Mouse (Mus musculus): ENCODE measurements around the gene Id3. TPM values are rescaled to one million over a fixed set of nuclear protein-coding genes. Genes with fewer than 3 reads are reported as not detected.

Gene Id3
- total and polyA plus RNA-seq, 3 experiments = 0.22 TPM; not detected in 2

DNA sequence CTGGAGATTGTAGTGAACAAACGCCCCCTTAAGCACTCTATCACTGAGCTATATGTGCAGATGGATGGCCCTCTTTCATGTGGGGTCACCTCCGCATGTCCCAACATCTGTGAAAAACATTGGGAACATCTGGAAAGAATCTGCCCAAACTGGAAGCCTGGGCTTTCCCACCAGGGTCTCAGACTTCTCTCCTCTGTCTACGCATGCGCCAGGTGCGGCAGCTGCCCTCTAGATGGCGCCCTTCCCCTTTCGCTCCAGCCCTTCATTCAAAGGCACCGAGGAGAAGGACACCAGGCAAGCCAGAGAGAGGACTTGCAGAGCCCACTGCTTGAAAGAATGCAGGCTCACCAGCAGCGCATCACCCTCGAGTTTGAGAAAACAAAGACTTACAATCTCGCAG lies 20.2 kb downstream of the Id3 start:
- no peaks in the 10 kb centered on the region for H3K36me3 ChIP-seq (replicated peaks)
- H3K4me1 ChIP-seq (ENCODE audit: insufficient read depth, low read depth, low read length) = peaks cover 22% of the 10 kb centered on the region
- H3K4me3 ChIP-seq (ENCODE audit: low read depth, low read length) = no peak overlapping the region
- peak; percentile 77 for DNase-seq (ENCODE audit: low spot score)
- no peaks in the 10 kb centered on the region for H3K9me3 ChIP-seq (replicated peaks)
- ATAC-seq (ENCODE audit: extremely low read depth, insufficient number of reproducible peaks, low FRiP score, poor library complexity, severe bottlenecking) = no peak
- peak; percentile 88 for TF ChIP-seq CTCF (IDR thresholded peaks at IDR 0.05; ENCODE audit: low read depth, low read length)
- TF ChIP-seq GATA1 (IDR thresholded peaks at IDR 0.05; ENCODE audit: borderline replicate concordance, low read length) = no peak
- TF ChIP-seq TAL1 (conservative IDR thresholded peaks at IDR 0.05; ENCODE audit: low read depth, low read length) = no peak
- H3K27me3 ChIP-seq (ENCODE audit: insufficient read depth, low read length) = peaks cover 11% of the 10 kb centered on the region; the same call in 1 of the 2 replicates

DNA sequence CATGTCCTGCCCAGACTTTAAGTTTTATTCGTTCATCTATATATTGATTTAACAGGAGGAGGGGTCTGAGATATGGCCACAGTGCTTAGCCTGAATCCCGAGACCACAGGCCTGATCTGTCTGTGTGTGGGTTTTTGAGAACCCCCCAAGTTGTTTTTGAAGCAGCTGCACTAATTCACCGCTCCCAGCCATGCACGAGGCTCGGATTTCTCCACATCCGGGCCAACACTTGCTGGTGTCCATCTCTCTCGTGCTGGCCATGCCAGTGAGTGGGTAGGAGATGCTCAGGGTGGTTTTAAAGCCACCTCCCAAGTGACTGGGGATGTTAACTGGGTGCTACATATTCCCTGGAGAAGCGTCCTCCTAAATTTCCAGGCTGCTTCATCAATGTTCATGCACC lies 21.7 kb downstream of the Id3 start:
- DNase-seq (ENCODE audit: low spot score) (no peak), ATAC-seq (ENCODE audit: extremely low read depth, insufficient number of reproducible peaks, low FRiP score, poor library complexity, severe bottlenecking) (no peak)
- Histone ChIP-seq H3K4me3 (ENCODE audit: low read depth, low read length) (no peak overlapping the region), H3K36me3 (replicated peaks) (peaks cover 4% of the 10 kb centered on the region), H3K9me3 (replicated peaks) (no peaks in the 10 kb centered on the region), H3K4me1 (ENCODE audit: insufficient read depth, low read depth, low read length) (peaks cover 20% of the 10 kb centered on the region), H3K27me3 (ENCODE audit: insufficient read depth, low read length) (peaks cover 11% of the 10 kb centered on the region; the same call in 1 of the 2 replicates)
- TF ChIP-seq GATA2 (IDR thresholded peaks at IDR 0.05; ENCODE audit: borderline replicate concordance, low read depth, low read length) = no peak
- no peak for TF ChIP-seq TAL1 (conservative IDR thresholded peaks at IDR 0.05; ENCODE audit: low read depth, low read length)
- TF ChIP-seq GATA1 (IDR thresholded peaks at IDR 0.05; ENCODE audit: borderline replicate concordance, low read length) = no peak
- TF ChIP-seq POLR2AphosphoS5 (IDR thresholded peaks at IDR 0.05; ENCODE audit: insufficient replicate concordance, low read depth, low read length) = no peak
- no peak for TF ChIP-seq CTCF (IDR thresholded peaks at IDR 0.05; ENCODE audit: low read depth, low read length)

DNA sequence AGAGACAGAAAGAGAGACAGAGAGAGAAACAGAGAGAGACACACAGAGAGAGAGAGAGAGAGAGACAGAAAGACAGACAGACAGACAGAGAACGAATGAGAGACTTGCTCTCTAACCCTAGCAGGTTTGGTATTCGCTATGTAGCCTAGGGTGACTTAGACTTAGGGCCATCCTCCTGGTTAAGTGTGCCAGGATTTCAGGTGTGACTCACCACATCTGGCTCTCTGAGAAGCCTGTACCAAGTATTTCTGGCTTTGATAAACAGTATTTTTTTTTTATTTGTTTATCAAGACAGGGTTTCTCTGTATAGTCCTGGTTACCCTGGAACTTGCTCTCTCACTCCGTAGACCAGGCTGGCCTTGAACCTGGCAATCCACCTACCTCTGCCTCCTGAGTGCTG lies 24.4 kb downstream of the Id3 start:
- TF ChIP-seq TAL1 (conservative IDR thresholded peaks at IDR 0.05; ENCODE audit: low read depth, low read length) (no peak), GATA1 (IDR thresholded peaks at IDR 0.05; ENCODE audit: borderline replicate concordance, low read length) (no peak), CTCF (IDR thresholded peaks at IDR 0.05; ENCODE audit: low read depth, low read length) (no peak), GATA2 (IDR thresholded peaks at IDR 0.05; ENCODE audit: borderline replicate concordance, low read depth, low read length) (no peak), POLR2AphosphoS5 (IDR thresholded peaks at IDR 0.05; ENCODE audit: insufficient replicate concordance, low read depth, low read length) (no peak)
- ATAC-seq (ENCODE audit: extremely low read depth, insufficient number of reproducible peaks, low FRiP score, poor library complexity, severe bottlenecking) (no peak), DNase-seq (ENCODE audit: low spot score) (no peak)
- H3K27me3 ChIP-seq (ENCODE audit: insufficient read depth, low read length) = peaks cover 7% of the 10 kb centered on the region; the same call in 1 of the 2 replicates
- H3K4me3 ChIP-seq (ENCODE audit: low read depth, low read length) = no peak overlapping the region
- peaks cover 5% of the 10 kb centered on the region for H3K36me3 ChIP-seq (replicated peaks)
- H3K4me1 ChIP-seq (ENCODE audit: insufficient read depth, low read depth, low read length) = peaks cover 22% of the 10 kb centered on the region
- H3K9me3 ChIP-seq (replicated peaks) = no peaks in the 10 kb centered on the region

DNA sequence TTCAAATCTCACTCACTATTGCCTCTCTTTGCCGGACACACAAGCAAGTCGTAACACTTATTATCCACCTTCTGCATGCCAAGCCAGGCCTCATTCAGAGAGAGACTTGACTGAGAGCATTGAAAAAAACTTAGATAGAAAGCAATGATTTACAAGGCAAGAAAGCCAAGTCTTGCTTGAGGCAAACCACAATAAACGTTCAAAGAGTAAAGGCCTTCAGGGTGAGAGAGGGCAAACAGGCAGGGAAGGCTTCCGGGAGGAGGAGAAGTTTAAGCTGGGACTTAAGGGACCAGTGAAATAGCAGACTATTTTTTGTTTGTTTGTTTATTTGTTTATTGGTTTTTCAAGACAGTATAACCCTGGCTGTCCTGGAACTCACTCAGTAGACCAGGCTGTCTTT lies 27.1 kb downstream of the Id3 start:
- Histone ChIP-seq H3K27me3 (ENCODE audit: insufficient read depth, low read length) (peaks cover 2% of the 10 kb centered on the region; the same call in 1 of the 2 replicates), H3K4me1 (ENCODE audit: insufficient read depth, low read depth, low read length) (peaks cover 44% of the 10 kb centered on the region), H3K4me3 (ENCODE audit: low read depth, low read length) (no peak overlapping the region), H3K9me3 (replicated peaks) (no peaks in the 10 kb centered on the region), H3K36me3 (replicated peaks) (peaks cover 19% of the 10 kb centered on the region)
- TF ChIP-seq TAL1 (conservative IDR thresholded peaks at IDR 0.05; ENCODE audit: low read depth, low read length) (no peak), CTCF (IDR thresholded peaks at IDR 0.05; ENCODE audit: low read depth, low read length) (no peak), GATA2 (IDR thresholded peaks at IDR 0.05; ENCODE audit: borderline replicate concordance, low read depth, low read length) (no peak), GATA1 (IDR thresholded peaks at IDR 0.05; ENCODE audit: borderline replicate concordance, low read length) (no peak), POLR2AphosphoS5 (IDR thresholded peaks at IDR 0.05; ENCODE audit: insufficient replicate concordance, low read depth, low read length) (no peak)
- DNase-seq (ENCODE audit: low spot score) (no peak), ATAC-seq (ENCODE audit: extremely low read depth, insufficient number of reproducible peaks, low FRiP score, poor library complexity, severe bottlenecking) (no peak)

DNA sequence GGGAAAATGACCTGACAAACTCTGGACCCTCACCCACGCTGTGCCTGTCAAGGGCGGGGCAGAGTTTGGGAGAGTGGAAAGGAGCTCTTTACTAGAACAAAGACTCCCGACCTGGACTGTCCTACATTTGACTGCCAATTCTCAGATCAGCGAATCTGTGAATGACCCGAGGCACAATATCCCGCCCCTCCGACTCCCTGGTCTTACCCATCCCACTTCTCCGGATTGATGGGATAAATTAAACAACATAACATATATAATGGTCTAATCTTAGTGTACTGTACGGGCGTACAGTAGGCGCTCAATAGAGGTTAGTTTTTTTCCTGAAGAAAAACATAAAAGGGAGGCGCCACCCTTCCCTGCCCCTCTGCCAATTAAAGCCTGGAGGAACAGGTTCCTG lies 28.2 kb downstream of the Id3 start:
- Histone ChIP-seq H3K4me1 (ENCODE audit: insufficient read depth, low read depth, low read length) (peaks cover 52% of the 10 kb centered on the region), H3K4me3 (ENCODE audit: low read depth, low read length) (peak overlapping the region; percentile 96; the same call in 1 of the 2 replicates), H3K9me3 (replicated peaks) (no peaks in the 10 kb centered on the region), H3K27me3 (ENCODE audit: insufficient read depth, low read length) (no peaks in the 10 kb centered on the region), H3K36me3 (replicated peaks) (peaks cover 30% of the 10 kb centered on the region)
- no peak for TF ChIP-seq GATA1 (IDR thresholded peaks at IDR 0.05; ENCODE audit: borderline replicate concordance, low read length)
- no peak for TF ChIP-seq TAL1 (conservative IDR thresholded peaks at IDR 0.05; ENCODE audit: low read depth, low read length)
- TF ChIP-seq CTCF (IDR thresholded peaks at IDR 0.05; ENCODE audit: low read depth, low read length) = no peak
- TF ChIP-seq POLR2AphosphoS5 (IDR thresholded peaks at IDR 0.05; ENCODE audit: insufficient replicate concordance, low read depth, low read length) = no peak
- no peak for TF ChIP-seq GATA2 (IDR thresholded peaks at IDR 0.05; ENCODE audit: borderline replicate concordance, low read depth, low read length)
- DNase-seq (ENCODE audit: low spot score) (no peak), ATAC-seq (ENCODE audit: extremely low read depth, insufficient number of reproducible peaks, low FRiP score, poor library complexity, severe bottlenecking) (no peak)

DNA sequence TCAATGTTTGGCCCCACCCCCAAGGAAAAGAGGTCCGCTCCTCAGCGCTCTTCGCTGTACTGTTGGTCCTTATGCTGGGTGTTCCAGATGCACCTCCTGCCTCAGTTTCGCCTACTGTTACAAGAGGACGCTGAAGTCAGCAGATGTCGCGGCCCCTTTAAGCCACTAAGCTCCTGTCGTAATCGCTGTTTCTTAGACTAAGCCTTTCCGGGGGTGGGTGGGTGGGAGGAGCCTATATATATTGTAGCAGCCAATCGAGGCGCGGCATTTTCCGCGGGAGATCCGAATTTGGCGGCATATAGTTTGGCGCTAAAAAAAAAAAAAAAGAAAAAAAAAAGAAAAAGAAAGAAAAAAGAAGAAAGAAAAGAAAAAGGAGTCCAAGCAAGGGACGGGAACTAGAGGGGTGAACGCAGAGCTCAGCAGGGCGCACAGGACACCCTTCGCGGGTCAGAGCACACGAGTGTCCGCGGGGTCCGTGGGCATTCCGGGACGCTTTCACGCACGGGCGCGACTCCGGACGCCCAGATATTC lies 28.8 kb downstream of the Id3 start, which contains the start of gene E2f2:
Gene E2f2 (plus strand): TSS at position 384 of the 531 bp plus-strand sequence.
- H3K4me1 ChIP-seq (ENCODE audit: insufficient read depth, low read depth, low read length) = peaks cover 58% of the 10 kb centered on the region
- TF ChIP-seq GATA2 (IDR thresholded peaks at IDR 0.05; ENCODE audit: borderline replicate concordance, low read depth, low read length) (no peak), TAL1 (conservative IDR thresholded peaks at IDR 0.05; ENCODE audit: low read depth, low read length) (no peak), CTCF (IDR thresholded peaks at IDR 0.05; ENCODE audit: low read depth, low read length) (no peak), POLR2AphosphoS5 (IDR thresholded peaks at IDR 0.05; ENCODE audit: insufficient replicate concordance, low read depth, low read length) (no peak), GATA1 (IDR thresholded peaks at IDR 0.05; ENCODE audit: borderline replicate concordance, low read length) (no peak)
- H3K27me3 ChIP-seq (ENCODE audit: insufficient read depth, low read length) = no peaks in the 10 kb centered on the region
- DNase-seq (ENCODE audit: low spot score) (peak; percentile 94), ATAC-seq (ENCODE audit: extremely low read depth, insufficient number of reproducible peaks, low FRiP score, poor library complexity, severe bottlenecking) (no peak)
- H3K4me3 ChIP-seq (ENCODE audit: low read depth, low read length) = peak within 1 kb of the TSS; percentile 96
- H3K9me3 ChIP-seq (replicated peaks) = no peaks in the 10 kb centered on the region
- peaks cover 36% of the 10 kb centered on the region for H3K36me3 ChIP-seq (replicated peaks)
